Mouse (Mus musculus) neural tube, embryonic 13.5 days (tissue): Measurements from ENCODE around the gene Shoc2. TPM values are rescaled to one million over a fixed set of nuclear protein-coding genes. Genes with fewer than 3 reads are reported as not detected.
"Not testable (repeated sequence)": the region's sequence is repeated elsewhere in the genome, so short reads cannot be mapped to it uniquely, and the experiment has no call there.

Experiments used
- ATAC-seq: fragments of 200-750 bp; cut with Nextera tagmentation; 2 replicates; pipeline ENCODE4 v1.8.0; 2017; ENCODE audit warnings: low read depth, mild to moderate bottlenecking, moderate TSS enrichment, moderate library complexity
- H3K27ac ChIP-seq: fragments of 300-500 bp; sonication (generic); replicated peaks from 2 replicates; pipeline ENCODE4 v1.5.1; 2015; ENCODE audit warnings: moderate library complexity, mild to moderate bottlenecking, inconsistent platforms
- H3K27me3 ChIP-seq: fragments of 300-500 bp; sonication (generic); 2 replicates; pipeline ENCODE4 v1.6.1; 2015; ENCODE audit warnings: mild to moderate bottlenecking, inconsistent platforms
- H3K36me3 ChIP-seq: fragments of 300-500 bp; sonication (generic); 2 replicates; pipeline ENCODE4 v1.6.1; 2015; ENCODE audit warnings: mild to moderate bottlenecking, inconsistent platforms
- H3K4me1 ChIP-seq: fragments of 300-500 bp; sonication (generic); replicated peaks from 2 replicates; pipeline ENCODE4 v1.6.1; 2015; ENCODE audit warnings: inconsistent platforms
- H3K4me2 ChIP-seq: fragments of 300-500 bp; sonication (generic); 2 replicates; pipeline ENCODE4 v1.6.1; 2015; ENCODE audit warnings: inconsistent platforms, mild to moderate bottlenecking, moderate library complexity
- H3K4me3 ChIP-seq: fragments of 300-500 bp; sonication (generic); 2 replicates; pipeline ENCODE4 v1.5.1; 2015; ENCODE audit warnings: mild to moderate bottlenecking, inconsistent platforms
- H3K9ac ChIP-seq: fragments of 300-500 bp; sonication (generic); 2 replicates; pipeline ENCODE4 v1.6.1; 2015; ENCODE audit warnings: moderate library complexity, mild to moderate bottlenecking, inconsistent platforms
- H3K9me3 ChIP-seq: fragments of 300-500 bp; sonication (generic); 2 replicates; pipeline ENCODE4 v1.6.1; 2016; ENCODE audit warnings: inconsistent platforms
- WGBS: fragments of 180-500 bp; shearing (Covaris S2); methylation state at CpG from one replicate; pipeline ENCODE4 v1.1.7; 2015; 5-methylcytosine and 5-hydroxymethylcytosine counted together
- polyA plus RNA-seq: library from polyadenylated mRNA; unstranded; fragments of >200 nt; fragmentation: Nextera tagmentation; extraction: Ambion mirVana; gene quantifications from 2 replicates; pipeline ENCODE4 v1.2.1, GENCODE M21; 2015

The Shoc2 gene
- polyA plus RNA-seq, 1 experiment from 2014 or later: 71.5 TPM

DNA sequence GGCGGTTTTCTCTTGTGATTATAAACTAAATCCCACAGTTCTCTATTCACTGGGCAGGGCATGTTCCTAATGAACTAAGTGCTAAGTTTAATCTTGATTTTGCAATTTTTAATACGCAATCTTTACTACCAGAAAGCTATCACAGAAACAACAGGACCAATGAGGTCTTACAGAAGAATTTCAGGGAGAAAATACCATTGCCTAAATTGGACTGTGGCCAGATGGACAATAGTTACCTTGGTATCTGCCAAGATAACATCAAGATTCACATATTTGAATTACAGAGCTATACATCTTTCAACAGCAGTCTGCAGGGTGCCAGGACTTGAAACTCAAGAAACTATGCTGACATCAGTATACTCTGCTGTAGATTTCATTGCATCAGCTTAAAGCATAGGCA, 1.8 kb upstream of the Shoc2 start:
- 98% methylated on average over 2 of the region's 2 CpGs for WGBS
- no peaks in the 10 kb centered on the region for H3K27me3 ChIP-seq
- ATAC-seq: no peak
- H3K36me3 ChIP-seq: peaks cover 19% of the 10 kb centered on the region
- H3K4me1 ChIP-seq: peaks cover 26% of the 10 kb centered on the region
- no peak overlapping the region for H3K27ac ChIP-seq
- H3K4me3 ChIP-seq: peak overlapping the region; percentile 95; the same call in 1 of the 2 replicates
- H3K9ac ChIP-seq: peak overlapping the region; percentile 52; the same call in 1 of the 2 replicates
- no peaks in the 10 kb centered on the region for H3K9me3 ChIP-seq
- peak overlapping the region; percentile 59; the same call in 1 of the 2 replicates for H3K4me2 ChIP-seq

DNA sequence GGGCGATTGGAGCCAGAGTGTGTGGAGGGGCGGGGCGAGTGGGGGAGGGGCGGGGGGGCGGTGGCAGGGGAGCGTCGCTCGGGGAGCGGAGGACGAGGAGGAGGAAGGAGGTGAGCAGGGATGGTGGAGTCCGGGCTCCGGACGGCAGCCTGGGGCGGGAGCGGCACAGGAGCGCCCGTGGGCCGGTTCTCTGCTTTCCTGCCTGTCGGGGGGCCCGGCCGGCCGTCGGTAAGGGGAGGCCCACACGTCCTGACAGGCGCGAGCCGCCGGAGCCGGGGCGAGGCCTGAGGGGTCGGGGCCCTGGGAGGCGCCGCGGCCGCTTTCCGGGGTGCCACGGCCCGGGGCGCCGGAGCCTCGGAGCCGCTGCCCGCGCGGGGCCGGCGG, 672 bp downstream of the Shoc2 start:
- peak overlapping the region; percentile 95 for H3K4me3 ChIP-seq
- no peak; the same call in 1 of the 2 replicates for ATAC-seq
- H3K9ac ChIP-seq: peak overlapping the region; percentile 98
- 0% methylated on average over 39 of the region's 47 CpGs for WGBS
- peaks cover 31% of the 10 kb centered on the region for H3K4me1 ChIP-seq
- no peaks in the 10 kb centered on the region for H3K9me3 ChIP-seq
- peak overlapping the region; percentile 97 for H3K27ac ChIP-seq
- H3K36me3 ChIP-seq: peaks cover under 1% of the 10 kb centered on the region; the same call in 1 of the 2 replicates
- peak overlapping the region; percentile 68 for H3K4me2 ChIP-seq
- H3K27me3 ChIP-seq: no peaks in the 10 kb centered on the region

DNA sequence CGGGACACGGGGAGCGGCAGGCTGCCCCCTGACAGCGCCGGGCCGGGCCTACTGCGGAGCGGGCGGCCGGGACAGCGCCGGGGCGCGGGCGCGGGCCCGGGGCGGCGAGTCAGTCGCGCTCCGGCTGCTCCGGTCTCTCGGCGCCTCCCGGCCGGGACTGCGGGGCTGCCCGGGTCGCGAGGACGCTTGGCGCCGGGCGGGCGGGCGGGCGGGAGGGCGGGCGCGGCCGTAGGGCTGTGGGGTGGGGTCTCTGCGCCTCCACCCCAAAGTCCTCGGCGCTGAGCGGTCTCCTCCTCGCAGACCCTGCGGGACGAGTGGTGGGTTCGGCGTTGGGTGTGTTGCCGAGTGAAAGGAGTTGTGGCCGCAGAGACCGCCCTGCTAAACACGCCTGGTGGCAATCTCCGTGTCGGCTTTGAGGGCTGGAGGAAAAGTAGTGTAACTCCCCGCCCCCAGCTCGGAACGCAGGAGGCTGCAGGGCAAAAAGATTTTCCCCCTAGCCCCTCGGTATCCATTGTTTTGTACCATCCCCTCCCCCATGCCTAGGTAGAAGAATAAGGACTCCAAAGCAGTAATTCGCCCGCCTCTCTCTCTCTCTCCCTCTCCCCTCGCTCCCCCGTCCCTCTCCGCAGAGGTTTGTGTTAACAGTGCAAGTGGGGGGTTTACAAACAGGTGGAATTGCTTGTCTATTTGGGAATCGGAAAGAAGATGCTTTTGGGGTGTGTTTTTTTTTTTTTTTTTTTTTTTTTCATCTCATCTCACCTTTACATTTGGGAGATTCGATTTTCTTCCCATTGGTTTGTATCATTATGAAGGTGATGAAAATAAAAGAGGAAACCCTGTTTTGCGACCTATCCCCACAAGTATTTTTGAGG, 1.3 kb downstream of the Shoc2 start:
- Histone ChIP-seq H3K27me3 (no peaks in the 10 kb centered on the region), H3K9ac (peak overlapping the region; percentile 98), H3K4me3 (peak overlapping the region; percentile 95), H3K27ac (peak overlapping the region; percentile 97), H3K4me1 (peaks cover 31% of the 10 kb centered on the region), H3K4me2 (peak overlapping the region; percentile 68), H3K9me3 (no peaks in the 10 kb centered on the region), H3K36me3 (no peaks in the 10 kb centered on the region)
- peak; percentile 13 for ATAC-seq
- under 1% methylated on average over 29 of the region's 69 CpGs for WGBS

DNA sequence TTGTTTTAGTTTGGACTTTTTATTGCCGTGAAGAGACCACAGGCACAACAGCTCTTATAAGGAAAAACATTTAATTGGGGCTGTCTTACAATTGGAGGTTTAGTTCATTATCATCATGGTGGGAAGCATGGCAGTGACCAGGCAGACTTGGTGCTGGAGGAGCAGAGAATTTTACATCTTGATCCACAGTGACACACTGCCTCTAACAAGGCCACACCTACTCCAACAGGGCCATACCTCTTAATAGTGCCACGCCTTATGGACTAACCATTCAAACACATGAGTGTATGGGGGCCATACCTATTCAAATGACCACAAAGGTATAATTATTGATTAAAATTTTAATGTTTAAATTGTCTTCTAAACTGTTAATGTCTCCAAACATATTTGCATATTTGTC, 13.4 kb downstream of the Shoc2 start:
- no peaks in the 10 kb centered on the region for H3K36me3 ChIP-seq
- H3K9ac ChIP-seq: no peak overlapping the region
- no peaks in the 10 kb centered on the region for H3K9me3 ChIP-seq
- no peak overlapping the region for H3K4me3 ChIP-seq
- no peaks in the 10 kb centered on the region for H3K27me3 ChIP-seq
- no peak overlapping the region for H3K4me2 ChIP-seq
- 94% methylated on average over 2 of the region's 2 CpGs for WGBS
- ATAC-seq: no peak
- peaks cover 4% of the 10 kb centered on the region; the same call in 1 of the 2 replicates for H3K4me1 ChIP-seq
- no peak overlapping the region for H3K27ac ChIP-seq

DNA sequence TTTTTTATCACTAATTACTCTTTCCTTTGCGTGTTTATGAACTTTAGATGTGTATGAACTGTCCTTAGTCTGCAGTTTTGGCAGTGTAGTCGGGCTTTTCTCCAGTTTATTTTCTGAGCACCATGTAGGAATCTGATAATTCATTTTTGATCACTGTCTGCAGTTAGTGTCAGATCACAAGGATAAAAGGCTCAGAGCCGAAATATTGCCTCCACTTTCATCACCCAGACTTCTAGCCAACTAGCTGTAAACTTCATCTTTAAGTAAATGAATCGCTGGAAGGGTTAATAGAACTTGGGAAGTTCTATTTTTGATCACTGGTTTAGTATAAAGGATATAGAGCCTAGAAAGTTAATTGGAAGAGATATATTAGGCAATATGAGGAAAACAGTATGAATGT, 18.4 kb downstream of the Shoc2 start:
- H3K4me3 ChIP-seq: no peak overlapping the region
- H3K27ac ChIP-seq: no peak overlapping the region
- H3K27me3 ChIP-seq: no peaks in the 10 kb centered on the region
- H3K9me3 ChIP-seq: no peaks in the 10 kb centered on the region
- H3K4me1 ChIP-seq: no peaks in the 10 kb centered on the region
- ATAC-seq: no peak
- no peaks in the 10 kb centered on the region for H3K36me3 ChIP-seq
- H3K4me2 ChIP-seq: no peak overlapping the region
- WGBS: 92% methylated on average over 4 of the region's 4 CpGs
- H3K9ac ChIP-seq: no peak overlapping the region

DNA sequence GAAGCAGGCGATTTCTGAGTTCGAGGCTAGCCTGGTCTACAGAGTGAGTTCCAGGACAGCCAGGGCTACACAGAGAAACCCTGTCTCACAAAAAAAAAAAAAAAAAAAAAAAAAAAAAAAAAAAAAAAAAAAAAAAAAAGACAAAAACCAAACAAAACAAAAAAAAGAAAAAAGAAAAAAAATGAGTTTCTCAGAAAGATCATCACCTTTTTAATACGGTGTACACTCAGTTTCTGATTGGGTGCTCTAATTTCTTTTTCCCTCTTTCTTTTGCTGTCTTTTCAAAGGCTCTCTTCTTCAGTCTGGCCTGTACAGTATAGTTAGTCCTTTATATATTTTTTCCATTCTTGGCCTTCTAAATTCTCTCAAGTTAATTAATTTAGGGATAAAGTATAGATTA, 20.2 kb downstream of the Shoc2 start:
- H3K27me3 ChIP-seq, H3K4me1 ChIP-seq, ATAC-seq, H3K4me3 ChIP-seq, H3K4me2 ChIP-seq, H3K36me3 ChIP-seq, H3K9me3 ChIP-seq, H3K27ac ChIP-seq, H3K9ac ChIP-seq: not testable (repeated sequence)
- WGBS: 93% methylated on average over 3 of the region's 3 CpGs

DNA sequence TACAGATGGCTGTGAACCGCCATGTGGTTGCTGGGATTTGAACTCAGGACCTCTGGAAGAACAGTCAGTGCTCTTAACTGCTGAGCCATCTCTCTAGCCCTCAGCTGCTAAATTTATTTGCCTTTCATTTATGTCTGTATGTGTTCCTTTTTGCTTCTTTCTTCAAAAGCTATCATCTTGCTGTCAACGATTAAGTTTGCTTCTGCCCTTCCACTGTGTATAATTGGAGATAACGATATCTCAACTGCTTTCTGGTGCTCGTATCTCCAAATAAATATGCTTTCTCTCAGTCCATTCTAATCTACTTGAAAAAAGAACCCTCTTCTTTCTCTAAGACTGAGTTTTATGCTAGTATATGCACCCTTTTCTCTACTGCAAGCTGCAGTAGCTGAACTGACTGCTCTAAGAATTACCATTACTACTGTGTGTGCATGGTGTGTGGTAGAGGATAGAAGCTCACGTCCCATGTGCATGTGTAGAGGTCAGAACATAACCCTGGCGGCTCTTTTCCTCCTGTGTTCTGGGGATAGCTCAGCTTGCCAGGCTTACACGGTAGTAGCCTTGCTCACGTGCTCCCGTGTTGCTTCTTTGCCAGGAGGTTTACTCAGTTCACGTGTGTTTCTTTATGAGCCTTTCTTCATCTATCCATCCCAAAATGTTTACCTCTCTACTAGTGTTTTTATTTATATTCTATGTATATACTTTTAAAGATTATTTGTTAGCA, 21.0 kb downstream of the Shoc2 start:
- H3K27ac ChIP-seq: no peak overlapping the region
- H3K36me3 ChIP-seq: no peaks in the 10 kb centered on the region
- WGBS: 92% methylated on average over 10 of the region's 10 CpGs
- H3K4me3 ChIP-seq: no peak overlapping the region
- no peak overlapping the region for H3K4me2 ChIP-seq
- ATAC-seq: no peak
- no peak overlapping the region for H3K9ac ChIP-seq
- no peaks in the 10 kb centered on the region for H3K27me3 ChIP-seq
- H3K9me3 ChIP-seq: no peaks in the 10 kb centered on the region
- H3K4me1 ChIP-seq: no peaks in the 10 kb centered on the region

DNA sequence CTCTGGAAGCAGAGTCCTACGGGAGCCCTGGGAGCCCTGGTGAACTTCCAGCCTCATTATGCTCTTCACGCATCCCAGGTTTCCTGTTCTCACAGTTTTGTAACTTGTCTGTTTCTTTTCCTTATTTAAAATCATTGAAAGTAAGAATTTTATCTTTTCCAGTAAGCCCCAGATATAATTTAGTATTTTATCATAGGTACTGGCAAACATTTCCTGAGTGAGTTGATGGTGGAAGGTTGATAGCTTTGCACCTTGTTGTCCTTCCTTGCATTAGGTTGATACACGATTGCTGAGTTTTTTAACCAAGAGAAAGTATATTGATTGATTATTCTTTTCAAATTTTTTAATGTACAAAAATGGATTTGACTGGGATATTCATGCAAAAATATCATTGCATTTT, 25.1 kb downstream of the Shoc2 start:
- no peaks in the 10 kb centered on the region for H3K4me1 ChIP-seq
- H3K27me3 ChIP-seq: no peaks in the 10 kb centered on the region
- H3K9me3 ChIP-seq: no peaks in the 10 kb centered on the region
- H3K9ac ChIP-seq: no peak overlapping the region
- no peak for ATAC-seq
- WGBS: 91% methylated on average over 3 of the region's 3 CpGs
- H3K4me3 ChIP-seq: no peak overlapping the region
- H3K36me3 ChIP-seq: no peaks in the 10 kb centered on the region
- no peak overlapping the region for H3K27ac ChIP-seq
- no peak overlapping the region for H3K4me2 ChIP-seq

DNA sequence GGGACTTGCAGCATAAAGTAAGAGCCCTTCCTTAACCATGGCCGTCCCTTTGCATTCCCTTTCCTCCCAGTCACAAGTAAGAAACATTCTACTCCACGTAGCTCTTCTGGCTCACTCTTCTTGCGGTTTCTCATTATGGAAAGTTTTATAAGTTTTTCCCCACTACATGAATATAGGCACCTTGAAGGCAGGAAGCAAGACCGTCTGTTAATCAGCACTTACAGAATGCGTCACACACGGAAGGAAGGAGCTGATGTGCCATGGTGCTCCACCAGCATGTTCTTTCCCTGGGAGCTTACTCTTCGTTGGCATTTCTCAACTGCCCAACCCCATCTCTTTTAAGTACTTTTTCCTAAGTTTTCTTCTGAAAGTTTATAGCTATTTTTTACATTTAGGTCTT, 27.8 kb downstream of the Shoc2 start:
- WGBS: 87% methylated on average over 7 of the region's 7 CpGs
- H3K4me1 ChIP-seq: peaks cover 7% of the 10 kb centered on the region; the same call in 1 of the 2 replicates
- H3K9ac ChIP-seq: no peak overlapping the region
- no peaks in the 10 kb centered on the region for H3K9me3 ChIP-seq
- no peaks in the 10 kb centered on the region for H3K27me3 ChIP-seq
- no peak overlapping the region for H3K27ac ChIP-seq
- H3K36me3 ChIP-seq: peaks cover 6% of the 10 kb centered on the region; the same call in 1 of the 2 replicates
- H3K4me2 ChIP-seq: no peak overlapping the region
- no peak overlapping the region for H3K4me3 ChIP-seq
- no peak for ATAC-seq

DNA sequence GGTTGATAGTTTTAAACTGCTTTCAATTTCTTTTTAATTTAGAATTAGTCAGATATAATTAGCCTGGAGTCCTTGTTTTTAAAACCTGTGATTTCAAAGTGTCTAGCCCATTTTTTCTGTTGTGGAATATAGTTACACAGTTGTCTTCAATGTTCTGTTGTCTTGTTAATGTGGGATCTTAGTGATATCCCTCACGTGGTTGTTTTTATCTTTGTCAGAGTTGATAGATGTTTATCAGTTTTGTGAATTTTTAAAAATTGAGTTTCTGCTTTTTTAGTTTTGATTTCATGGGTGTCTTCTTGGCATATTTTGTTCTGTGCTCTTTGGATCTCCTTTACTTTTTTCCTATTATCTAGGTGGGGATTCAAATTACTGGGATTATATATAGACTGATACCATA, 29.6 kb downstream of the Shoc2 start:
- Histone ChIP-seq H3K4me1 (peaks cover 7% of the 10 kb centered on the region; the same call in 1 of the 2 replicates), H3K9me3 (no peaks in the 10 kb centered on the region; the same call in 1 of the 2 replicates), H3K4me3 (no peak overlapping the region), H3K27ac (no peak overlapping the region), H3K9ac (no peak overlapping the region), H3K36me3 (peaks cover 9% of the 10 kb centered on the region; the same call in 1 of the 2 replicates), H3K27me3 (no peaks in the 10 kb centered on the region), H3K4me2 (no peak overlapping the region)
- no peak for ATAC-seq
- 83% methylated on average over 1 of the region's 1 CpGs for WGBS

DNA sequence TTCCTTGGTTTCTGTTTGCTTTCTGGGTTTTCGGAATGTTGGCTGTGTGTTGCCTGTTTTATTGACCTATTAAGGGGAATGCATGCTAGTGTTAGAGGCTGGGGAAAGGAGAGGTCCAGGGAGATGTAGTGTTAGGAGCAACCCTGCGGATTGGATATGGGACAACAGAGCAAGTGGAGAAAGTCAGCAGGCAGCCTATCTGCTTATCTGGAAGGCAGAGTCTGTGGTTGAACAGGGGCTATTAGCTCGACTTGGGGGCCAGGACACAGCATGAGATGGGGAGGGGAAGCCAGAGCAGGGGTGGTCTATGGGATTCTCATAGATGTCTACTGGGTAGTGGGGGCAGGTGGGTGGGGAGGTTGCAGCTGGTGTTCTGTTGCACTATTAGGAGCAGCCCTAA, 37.9 kb downstream of the Shoc2 start:
- no peaks in the 10 kb centered on the region for H3K27me3 ChIP-seq
- 51% methylated on average over 3 of the region's 3 CpGs for WGBS
- H3K9me3 ChIP-seq: no peaks in the 10 kb centered on the region; the same call in 1 of the 2 replicates
- no peak overlapping the region for H3K4me3 ChIP-seq
- 0 out of 2 replicates have a peak, but pooled peaks cover 4% of the 10 kb centered on the region for H3K4me1 ChIP-seq
- H3K36me3 ChIP-seq: peaks cover 3% of the 10 kb centered on the region; the same call in 1 of the 2 replicates
- 0 out of 2 replicates have a peak, but pooled peaks have one; percentile 15 for ATAC-seq
- no peak overlapping the region for H3K27ac ChIP-seq
- H3K4me2 ChIP-seq: no peak overlapping the region
- no peak overlapping the region for H3K9ac ChIP-seq

DNA sequence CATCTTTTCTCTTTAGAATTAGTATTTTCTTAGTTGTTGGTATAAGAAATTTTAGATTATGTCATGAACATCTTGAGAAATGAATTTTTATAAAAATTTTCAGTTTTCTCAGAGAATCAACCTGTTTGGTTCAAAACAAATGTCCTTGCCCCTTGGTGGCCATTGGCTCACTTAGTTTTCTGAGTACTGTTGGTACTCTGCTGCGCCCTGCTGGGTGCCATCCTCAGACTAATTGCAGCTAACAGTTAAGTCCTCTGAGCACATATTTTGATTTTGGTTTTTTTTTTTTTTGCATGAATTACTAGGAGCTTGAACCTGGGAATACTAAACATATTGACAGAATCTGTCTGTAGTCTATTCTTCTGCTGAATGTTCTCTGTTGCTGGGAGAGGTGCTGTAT, 39.2 kb downstream of the Shoc2 start:
- Histone ChIP-seq H3K9me3 (no peaks in the 10 kb centered on the region; the same call in 1 of the 2 replicates), H3K4me2 (no peak overlapping the region), H3K4me1 (0 out of 2 replicates have a peak, but pooled peaks cover 4% of the 10 kb centered on the region), H3K27ac (no peak overlapping the region), H3K27me3 (no peaks in the 10 kb centered on the region), H3K9ac (no peak overlapping the region), H3K4me3 (no peak overlapping the region), H3K36me3 (peaks cover 10% of the 10 kb centered on the region)
- ATAC-seq: no peak
- 97% methylated on average over 1 of the region's 1 CpGs for WGBS
